Mouse (Mus musculus) heart, embryonic 14.5 days (tissue): ENCODE results near the gene Slc35b2. TPM values are rescaled to one million over a fixed set of nuclear protein-coding genes. Genes with fewer than 3 reads are reported as not detected.

Experiments used
- ATAC-seq: fragments of 200-750 bp; cut with Nextera tagmentation; 2 replicates; pipeline ENCODE4 v1.8.0; 2017; ENCODE audit warnings: low read depth, moderate TSS enrichment; ENCODE audit not compliant: insufficient number of reproducible peaks, insufficient read depth, low FRiP score
- H3K27ac ChIP-seq, 2 experiments: fragments of 200-500 bp in 1 of 2; fragments of 300-500 bp in 1 of 2; sonication (generic) in 1 of 2; replicated peaks in 1 of 2; 2 replicates each; pipeline ENCODE4 v1.5.1; 2012 to 2014; ENCODE audit warnings: low read depth in 2 of 2, low read length in 2 of 2, control low read depth in 1 of 2, mild to moderate bottlenecking in 1 of 2, mixed read lengths in 1 of 2; ENCODE audit not compliant: control insufficient read depth in 1 of 2, insufficient read depth in 1 of 2
- H3K27me3 ChIP-seq: fragments of 300-500 bp; sonication (generic); 2 replicates; pipeline ENCODE4 v1.6.1; 2014; ENCODE audit warnings: mild to moderate bottlenecking, low read length, control low read depth; ENCODE audit not compliant: control insufficient read depth, insufficient read depth
- H3K36me3 ChIP-seq: fragments of 300-500 bp; sonication (generic); 2 replicates; pipeline ENCODE4 v1.6.1; 2014; ENCODE audit warnings: mild to moderate bottlenecking, control low read depth, low read length, mixed read lengths; ENCODE audit not compliant: control insufficient read depth, insufficient read depth
- H3K4me1 ChIP-seq, 2 experiments: fragments of 200-500 bp in 1 of 2; fragments of 300-500 bp in 1 of 2; sonication (generic) in 1 of 2; 2 replicates each; pipeline ENCODE4 v1.6.1; 2012 to 2014; ENCODE audit warnings: low read length in 2 of 2, control low read depth in 1 of 2, mixed read lengths in 1 of 2; ENCODE audit not compliant: control insufficient read depth in 2 of 2, insufficient read depth in 2 of 2
- H3K4me2 ChIP-seq: fragments of 300-500 bp; sonication (generic); 2 replicates; pipeline ENCODE4 v1.6.1; 2014; ENCODE audit warnings: mild to moderate bottlenecking, low read length
- H3K4me3 ChIP-seq, 2 experiments: fragments of 200-500 bp in 1 of 2; fragments of 300-500 bp in 1 of 2; sonication (generic) in 1 of 2; 2 replicates each; pipeline ENCODE4 v1.5.1; 2012 to 2014; ENCODE audit warnings: low read length in 2 of 2, mild to moderate bottlenecking in 2 of 2, control low read depth in 1 of 2, low read depth in 1 of 2, moderate library complexity in 1 of 2; ENCODE audit not compliant: control insufficient read depth in 1 of 2, insufficient read depth in 1 of 2
- H3K9ac ChIP-seq: fragments of 300-500 bp; sonication (generic); 2 replicates; pipeline ENCODE4 v1.6.1; 2014; ENCODE audit warnings: mild to moderate bottlenecking, low read length
- H3K9me3 ChIP-seq: fragments of 300-500 bp; sonication (generic); 2 replicates; pipeline ENCODE4 v1.6.1; 2016; ENCODE audit warnings: low read length, control low read depth; ENCODE audit not compliant: control insufficient read depth
- WGBS: fragments of 180-500 bp; shearing (Covaris S2); extraction: QIAGEN DNeasy Blood & Tissue Kit; methylation state at CpG from one replicate; pipeline ENCODE4 v1.1.7; 2014; 5-methylcytosine and 5-hydroxymethylcytosine counted together
- polyA plus RNA-seq: library from polyadenylated mRNA; unstranded; fragments of >200 nt; fragmentation: Nextera tagmentation; extraction: Ambion mirVana; gene quantifications from 2 replicates; pipeline ENCODE4 v1.2.1, GENCODE M21; 2014

Gene Slc35b2
- polyA plus RNA-seq, 1 experiment from 2014 or later: 91.3 TPM

GRCm38 (mm10) chr17:45546941-45547340, 16.7 kb upstream of the Slc35b2 start:
- 64% methylated on average over 16 of the region's 16 CpGs for WGBS
- H3K9me3 ChIP-seq: no peaks in the 10 kb centered on the region

GRCm38 (mm10) chr17:45547461-45548190, 16.0 kb upstream of the Slc35b2 start:
- Histone ChIP-seq H3K4me1 (peaks cover 3 to 31% of the 10 kb centered on the region in 2 experiments), H3K27ac (no peak overlapping the region), H3K4me2 (no peak overlapping the region), H3K4me3 (no peak overlapping the region), H3K36me3 (no peaks in the 10 kb centered on the region), H3K9ac (no peak overlapping the region), H3K27me3 (peaks cover 80% of the 10 kb centered on the region), H3K9me3 (no peaks in the 10 kb centered on the region)
- WGBS: 64% methylated on average over 5 of the region's 5 CpGs
- no peak for ATAC-seq

More at GRCm38 (mm10) chr17:45546941-45547340, 16.7 kb upstream of the Slc35b2 start:
- H3K4me2 ChIP-seq: no peak overlapping the region
- H3K9ac ChIP-seq: no peak overlapping the region
- H3K36me3 ChIP-seq: no peaks in the 10 kb centered on the region
- peaks cover 87% of the 10 kb centered on the region for H3K27me3 ChIP-seq
- H3K27ac ChIP-seq: no peak overlapping the region
- H3K4me1 ChIP-seq: peaks cover 2 to 30% of the 10 kb centered on the region in 2 experiments
- no peak overlapping the region for H3K4me3 ChIP-seq
- ATAC-seq: no peak

- Histone ChIP-seq H3K9me3 (no peaks in the 10 kb centered on the region), H3K36me3 (no peaks in the 10 kb centered on the region), H3K27me3 (peaks cover 73% of the 10 kb centered on the region), H3K4me3 (peak overlapping the region; percentile 50 to 66), H3K4me2 (peak overlapping the region; percentile 98), H3K4me1 (peaks cover 3 to 30% of the 10 kb centered on the region in 2 experiments), H3K9ac (peak overlapping the region; percentile 76), H3K27ac (no peak overlapping the region)
- ATAC-seq: no peak
- WGBS: 3% methylated on average over 55 of the region's 68 CpGs
Measured at GRCm38 (mm10) chr17:45548541-45549512, 14.8 kb upstream of the Slc35b2 start.

GRCm38 (mm10) chr17:45549617-45550181, 14.0 kb upstream of the Slc35b2 start, which contains the start of gene Tmem151b:
Gene Tmem151b, minus strand, starts transcription at chr17:45549677.
- Histone ChIP-seq H3K27ac (no peak within 1 kb of the TSS), H3K4me3 (peak within 1 kb of the TSS; percentile 50 to 66), H3K9ac (peak within 1 kb of the TSS; percentile 76), H3K4me2 (peak within 1 kb of the TSS; percentile 98), H3K27me3 (peaks cover 70% of the 10 kb centered on the region), H3K4me1 (peaks cover 3 to 27% of the 10 kb centered on the region in 2 experiments), H3K9me3 (no peaks in the 10 kb centered on the region), H3K36me3 (no peaks in the 10 kb centered on the region)
- ATAC-seq: no peak
- WGBS: under 1% methylated on average over 16 of the region's 29 CpGs

GRCm38 (mm10) chr17:45550253-45550652, 13.4 kb upstream of the Slc35b2 start:
- Histone ChIP-seq H3K4me1 (peaks cover 3 to 26% of the 10 kb centered on the region in 2 experiments), H3K27me3 (peaks cover 64% of the 10 kb centered on the region), H3K36me3 (no peaks in the 10 kb centered on the region), H3K4me2 (peak overlapping the region; percentile 98), H3K4me3 (0 out of 4 replicates have a peak overlapping the region, but pooled peaks of 1 of the 2 experiments have one; percentile 66), H3K9ac (no peak overlapping the region; the same call in 1 of the 2 replicates), H3K27ac (no peak overlapping the region), H3K9me3 (no peaks in the 10 kb centered on the region)
- no peak for ATAC-seq
- WGBS: 36% methylated on average over 5 of the region's 5 CpGs

GRCm38 (mm10) chr17:45551249-45551796, 12.4 kb upstream of the Slc35b2 start:
- Histone ChIP-seq H3K4me2 (no peak overlapping the region), H3K9me3 (no peaks in the 10 kb centered on the region), H3K36me3 (no peaks in the 10 kb centered on the region), H3K27me3 (peaks cover 53% of the 10 kb centered on the region), H3K9ac (no peak overlapping the region), H3K4me1 (peaks cover 6 to 25% of the 10 kb centered on the region in 2 experiments), H3K4me3 (no peak overlapping the region), H3K27ac (no peak overlapping the region)
- WGBS: 64% methylated on average over 7 of the region's 7 CpGs
- ATAC-seq: no peak
